Mouse (Mus musculus) MEL (cell line): ENCODE data around the gene Gm26920.

Experiments
- CTCF ChIP-seq, 3 experiments: IDR thresholded peaks in 2 of 3; conservative IDR thresholded peaks in 1 of 3; 2 replicates each; pipeline ENCODE4 v1.5.1; 2011 to 2012; ENCODE audit warnings: low read length in 3 of 3, low read depth in 2 of 3, mild to moderate bottlenecking in 2 of 3, improper control_type of control experiment in 1 of 3, inconsistent platforms in 1 of 3, mixed read lengths in 1 of 3, moderate library complexity in 1 of 3; ENCODE audit not compliant: control insufficient read depth in 1 of 3, insufficient read depth in 1 of 3, poor library complexity in 1 of 3, severe bottlenecking in 1 of 3
- EP300 ChIP-seq, 2 experiments: IDR thresholded peaks; 2 replicates each; pipeline ENCODE4 v1.6.1; 2011; ENCODE audit warnings: improper control_type of control experiment in 2 of 2, low read length in 2 of 2, low read depth in 1 of 2, mild to moderate bottlenecking in 1 of 2
- MAX ChIP-seq: IDR thresholded peaks from 2 replicates; pipeline ENCODE4 v1.6.1; 2011; ENCODE audit warnings: low read length, improper control_type of control experiment
- MAZ ChIP-seq: IDR thresholded peaks from 2 replicates; pipeline ENCODE4 v1.6.1; 2012; ENCODE audit warnings: low read depth, mild to moderate bottlenecking, inconsistent platforms, low read length, improper control_type of control experiment
- NRF1 ChIP-seq: IDR thresholded peaks from 2 replicates; pipeline ENCODE4 v1.6.1; 2014; ENCODE audit warnings: low read depth, mild to moderate bottlenecking, inconsistent platforms, low read length, improper control_type of control experiment, moderate library complexity; ENCODE audit not compliant: poor library complexity, insufficient read depth, severe bottlenecking
- POLR2A ChIP-seq, 2 experiments: IDR thresholded peaks; 2 replicates each; pipeline ENCODE4 v1.6.1; 2011 to 2012; ENCODE audit warnings: low read length in 2 of 2, mild to moderate bottlenecking in 2 of 2, control low read depth in 1 of 2, improper control_type of control experiment in 1 of 2, low read depth in 1 of 2, moderate library complexity in 1 of 2; ENCODE audit not compliant: control insufficient read depth in 1 of 2, insufficient read depth in 1 of 2, poor library complexity in 1 of 2
- POLR2AphosphoS2 ChIP-seq: IDR thresholded peaks from 2 replicates; pipeline ENCODE4 v1.6.1; 2011; ENCODE audit warnings: low read length, improper control_type of control experiment
- SMC3 ChIP-seq: IDR thresholded peaks from 2 replicates; pipeline ENCODE4 v1.6.1; 2011; ENCODE audit warnings: low read depth, low read length, improper control_type of control experiment
- USF1 ChIP-seq: IDR thresholded peaks from 2 replicates; pipeline ENCODE4 v1.6.1; 2014; ENCODE audit warnings: low read depth, mild to moderate bottlenecking, inconsistent platforms, low read length, improper control_type of control experiment, moderate library complexity
- ZNF384 ChIP-seq: IDR thresholded peaks from 2 replicates; pipeline ENCODE4 v1.6.1; 2012; ENCODE audit warnings: low read depth, mild to moderate bottlenecking, inconsistent platforms, low read length, improper control_type of control experiment

DNA sequence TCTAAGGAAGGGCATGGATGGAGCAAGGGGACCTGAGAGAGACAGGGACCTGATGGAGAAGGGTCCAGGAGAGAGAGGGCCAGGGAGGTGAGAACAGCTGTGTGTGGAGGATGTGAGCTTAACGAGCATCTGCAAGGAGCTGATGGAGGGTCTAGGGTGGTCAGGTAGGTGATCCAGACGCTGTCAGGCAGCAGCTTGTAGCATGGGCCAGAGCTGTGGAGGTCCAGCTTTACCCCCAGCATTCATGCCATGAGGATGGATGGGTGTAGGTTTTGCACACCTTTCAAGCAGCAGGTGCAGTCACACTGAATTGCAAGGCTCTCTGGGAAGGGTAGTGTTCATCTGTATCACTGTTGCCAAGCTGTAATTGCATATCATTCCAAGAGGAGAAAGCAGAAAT lies 70.7 kb downstream of the Gm26920 start:
- TF ChIP-seq CTCF (IDR thresholded peaks at IDR 0.05 in 2 of 3, conservative IDR thresholded peaks at IDR 0.05 in 1 of 3; ENCODE audit: control insufficient read depth in 1 of 3, insufficient read depth in 1 of 3, low read depth in 2 of 3, low read length in 3 of 3, poor library complexity in 1 of 3, severe bottlenecking in 1 of 3) (no peak), ZNF384 (no peak), POLR2AphosphoS2 (no peak), MAZ (no peak), USF1 (no peak), POLR2A (IDR thresholded peaks at IDR 0.05; ENCODE audit: control insufficient read depth in 1 of 2, insufficient read depth in 1 of 2, low read depth in 1 of 2, low read length in 2 of 2, poor library complexity in 1 of 2) (no peak), NRF1 (no peak), EP300 (IDR thresholded peaks at IDR 0.05; ENCODE audit: low read depth in 1 of 2, low read length in 2 of 2) (no peak), MAX (no peak), SMC3 (no peak)
